Mouse (Mus musculus): ENCODE results near the gene Slc26a10.
"Not testable (repeated sequence)": the region's sequence is repeated elsewhere in the genome, so short reads cannot be mapped to it uniquely, and the experiment has no call there.

Slc26a10 gene

DNA sequence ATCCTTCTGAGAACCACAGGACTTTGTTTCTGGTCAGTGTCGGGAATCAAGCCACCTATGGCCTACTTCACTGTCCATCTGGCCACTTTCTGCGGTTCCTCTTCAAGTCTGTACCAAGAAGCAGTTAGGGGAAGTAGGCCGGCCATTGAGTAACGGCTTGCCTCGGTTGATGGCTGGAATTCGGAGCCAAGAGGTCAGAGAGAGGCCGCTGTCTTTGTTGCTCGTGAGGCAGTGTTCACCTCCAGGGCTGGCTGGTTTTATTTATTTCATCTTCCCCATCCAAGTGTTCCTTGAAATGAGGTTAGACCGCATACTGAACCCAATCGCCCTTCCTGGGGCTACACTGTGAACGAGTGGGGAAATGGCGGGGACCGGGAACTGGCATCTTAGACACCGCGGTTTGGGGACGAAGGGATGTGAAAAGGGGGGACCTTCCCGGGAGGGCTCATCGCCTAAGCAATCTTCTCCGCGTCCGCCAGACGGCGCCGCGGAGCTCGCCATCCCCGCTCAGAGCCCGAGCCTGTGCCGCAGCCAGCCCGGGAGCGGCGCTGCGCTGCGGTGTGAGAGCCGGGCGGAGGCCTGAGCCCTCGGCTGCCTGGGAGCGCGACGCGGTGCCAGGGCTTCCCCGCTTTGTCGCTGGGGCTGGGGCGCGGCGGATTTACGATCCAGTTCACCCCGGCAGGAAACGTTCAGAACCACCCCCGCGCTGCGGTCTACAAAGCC, 15.7 kb downstream of the Slc26a10 start, which contains the start of gene B4galnt1:
Gene B4galnt1 (plus strand): TSS at position 595 of the 723 bp plus-strand sequence.
- in situ Hi-C loops (cut with MboI; ENCODE audit: low sequenced_read_pairs), result no loop called here

GRCm38 (mm10) chr10:127164190-127164589, 16.3 kb downstream of the Slc26a10 start:
- in situ Hi-C loops (cut with MboI; ENCODE audit: low sequenced_read_pairs), result no loop called here

GRCm38 (mm10) chr10:127162771-127163261, 17.6 kb downstream of the Slc26a10 start:
- in situ Hi-C loops (cut with MboI; ENCODE audit: low sequenced_read_pairs), result not testable (repeated sequence)

DNA sequence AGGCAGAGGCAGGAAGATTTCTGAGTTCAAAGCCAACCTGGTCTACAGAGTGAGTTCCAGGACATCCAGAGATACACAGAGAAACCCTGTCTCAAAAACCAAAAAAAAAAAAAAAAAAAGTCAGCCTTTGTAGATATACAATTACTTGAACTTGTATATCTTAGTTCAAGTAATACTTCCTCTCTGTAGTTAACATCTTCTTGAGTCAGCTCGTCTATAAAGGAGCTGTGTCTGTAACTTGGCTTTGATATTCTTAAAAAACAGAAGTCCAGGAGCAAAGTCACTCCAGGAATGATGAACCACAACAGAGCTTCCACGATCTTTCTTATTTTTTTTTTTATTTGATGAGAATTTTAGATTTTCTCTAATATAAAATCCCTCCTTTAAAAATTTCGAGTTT, 19.7 kb downstream of the Slc26a10 start:
- in situ Hi-C loops (cut with MboI; ENCODE audit: low sequenced_read_pairs), result no loop called here

DNA sequence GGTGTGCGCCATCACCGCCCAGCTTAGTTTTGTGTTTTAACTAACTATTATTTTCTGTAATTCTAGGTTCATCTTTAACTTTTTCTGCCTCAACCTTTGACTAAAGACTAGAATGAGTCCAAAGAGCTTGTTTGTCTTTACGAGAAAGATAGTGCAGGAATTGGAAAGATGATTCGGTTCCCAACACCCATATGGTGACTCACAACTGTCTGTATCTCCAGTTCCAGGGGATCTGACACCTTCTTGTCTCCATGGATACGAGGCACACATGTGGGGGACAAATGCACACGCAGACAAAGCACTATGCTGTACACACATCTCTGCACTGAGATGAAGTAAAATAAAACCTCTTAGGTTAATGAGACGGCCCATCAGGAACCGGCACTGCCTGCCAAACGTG, 20.4 kb downstream of the Slc26a10 start:
- in situ Hi-C loops (cut with MboI; ENCODE audit: low sequenced_read_pairs), result no loop called here

DNA sequence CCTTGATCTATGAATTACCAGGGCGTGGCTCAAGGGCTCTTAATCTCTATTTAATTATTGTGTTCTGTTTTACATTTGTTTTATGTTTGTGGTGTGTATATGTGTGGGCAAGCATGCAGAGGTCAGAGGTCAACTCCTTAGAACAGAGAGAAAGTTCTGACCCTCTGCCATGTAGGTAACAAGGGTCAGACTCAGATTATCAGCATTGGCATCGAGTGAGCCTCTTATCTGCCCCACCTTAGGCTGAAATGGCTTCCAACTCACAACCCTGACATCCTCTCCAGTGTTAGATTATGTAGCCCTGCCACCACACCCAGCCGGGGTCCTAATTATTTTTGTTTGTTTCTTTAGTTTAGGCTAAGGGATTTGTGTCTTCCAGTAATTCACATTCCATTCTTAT, 22.0 kb downstream of the Slc26a10 start:
- in situ Hi-C loops (cut with MboI; ENCODE audit: low sequenced_read_pairs), result no loop called here

DNA sequence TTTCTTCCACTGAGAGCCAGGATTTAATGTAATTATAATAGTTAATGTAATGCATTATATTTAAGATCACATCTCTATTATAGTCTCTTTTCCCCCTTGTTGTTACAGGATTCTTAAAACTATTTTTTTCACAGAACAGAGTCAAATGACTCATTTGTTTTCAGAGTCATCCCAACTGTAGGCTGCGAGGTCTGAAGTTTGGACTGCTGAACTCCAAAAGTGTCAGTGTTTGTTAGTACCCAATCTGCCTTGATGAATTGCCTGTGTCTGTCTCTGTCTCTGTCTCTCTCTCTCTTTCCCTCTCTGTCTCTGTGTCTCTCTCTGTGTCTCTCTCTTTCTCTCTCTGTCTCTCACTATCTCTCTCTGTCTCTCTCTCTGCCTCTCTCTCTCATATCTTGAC, 23.9 kb downstream of the Slc26a10 start:
- in situ Hi-C loops (cut with MboI; ENCODE audit: low sequenced_read_pairs), result no loop called here

- in situ Hi-C loops (cut with MboI; ENCODE audit: low sequenced_read_pairs), result no loop called here
Observed at GRCm38 (mm10) chr10:127156089-127156488, 24.4 kb downstream of the Slc26a10 start.

DNA sequence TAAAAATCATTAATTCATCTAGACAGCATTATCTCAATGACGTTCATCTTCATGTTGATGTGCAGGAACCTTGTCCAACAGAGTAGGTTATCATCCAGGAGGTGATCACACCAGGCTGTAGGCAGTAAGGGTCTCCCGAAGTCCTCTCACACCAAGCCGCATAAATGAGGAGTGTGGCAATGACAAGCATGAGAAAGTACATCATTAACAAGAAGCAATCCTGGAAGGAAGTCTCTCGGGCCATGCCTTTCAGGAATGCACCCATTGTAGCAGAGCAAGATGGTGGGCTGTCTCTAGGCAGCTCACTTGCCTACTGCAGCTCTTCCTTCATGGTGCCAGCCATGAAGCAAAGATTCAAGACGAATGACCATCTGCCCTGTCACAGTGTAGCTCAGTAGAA, 25.8 kb downstream of the Slc26a10 start:
- in situ Hi-C loops (cut with MboI; ENCODE audit: low sequenced_read_pairs), result no loop called here

DNA sequence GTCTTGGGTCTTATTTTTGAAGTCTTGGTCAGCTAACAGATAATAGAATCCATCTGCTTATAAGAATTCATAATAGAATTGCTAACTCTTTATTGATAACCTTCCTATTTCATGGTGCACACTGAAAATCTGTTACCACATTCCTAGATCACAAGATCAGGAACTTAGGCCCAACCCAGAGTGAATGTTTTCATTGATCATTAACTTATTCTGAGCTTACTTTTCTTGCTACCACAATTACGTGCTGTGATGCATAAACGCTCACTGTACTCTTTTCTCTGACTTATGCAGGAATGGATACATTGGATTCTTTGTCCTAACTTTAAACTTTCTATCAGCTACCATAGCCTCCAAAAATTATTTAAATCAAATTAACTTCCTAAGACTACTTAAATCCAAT, 26.2 kb downstream of the Slc26a10 start:
- in situ Hi-C loops (cut with MboI; ENCODE audit: low sequenced_read_pairs), result no loop called here

GRCm38 (mm10) chr10:127153323-127153722, 27.1 kb downstream of the Slc26a10 start:
- in situ Hi-C loops (cut with MboI; ENCODE audit: low sequenced_read_pairs), result no loop called here

- in situ Hi-C loops (cut with MboI; ENCODE audit: low sequenced_read_pairs), result not testable (repeated sequence)
Observed at GRCm38 (mm10) chr10:127152556-127152955, 27.9 kb downstream of the Slc26a10 start.

DNA sequence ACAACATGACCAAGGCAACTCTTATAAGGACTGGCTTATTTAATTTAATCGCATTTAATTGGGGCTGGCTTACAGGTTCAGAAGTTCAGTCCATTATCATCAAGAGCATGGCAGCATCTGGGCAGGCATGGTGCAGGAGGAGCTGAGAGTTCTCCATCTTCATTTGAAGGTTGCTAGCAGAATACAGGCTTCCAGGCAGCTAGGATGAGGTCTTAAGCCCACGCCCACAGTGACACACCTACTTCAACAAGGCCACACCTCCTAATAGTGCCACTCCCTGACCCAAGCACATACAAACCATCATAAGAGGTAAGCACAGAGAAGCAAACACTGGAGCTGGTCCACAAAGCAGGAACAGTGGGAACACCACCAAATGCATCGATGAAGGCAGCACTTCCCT, 29.2 kb downstream of the Slc26a10 start:
- in situ Hi-C loops (cut with MboI; ENCODE audit: low sequenced_read_pairs), result not testable (repeated sequence)

GRCm38 (mm10) chr10:127150471-127150872, 30.0 kb downstream of the Slc26a10 start:
- in situ Hi-C loops (cut with MboI; ENCODE audit: low sequenced_read_pairs), result no loop called here

DNA sequence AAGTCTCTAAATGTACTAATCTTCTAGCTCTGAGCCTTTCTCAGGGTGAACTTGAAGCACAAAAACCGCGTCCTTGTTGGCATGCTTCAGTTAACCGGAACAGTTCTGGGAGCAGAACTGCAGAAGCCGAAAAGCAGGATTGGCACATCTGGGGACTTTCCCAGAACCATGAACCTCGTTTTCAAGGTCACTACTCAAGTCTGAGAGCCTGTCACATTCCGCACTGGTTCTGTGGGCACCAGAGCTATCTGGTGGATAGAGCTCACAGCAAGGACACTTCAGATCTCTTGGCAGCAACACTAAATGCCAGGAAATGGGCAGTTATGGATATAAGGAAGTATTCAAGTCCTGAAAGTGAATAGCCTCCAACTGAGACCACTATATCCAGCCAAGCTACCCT, 33.3 kb downstream of the Slc26a10 start:
- in situ Hi-C loops (cut with MboI; ENCODE audit: low sequenced_read_pairs), result no loop called here

GRCm38 (mm10) chr10:127145303-127145702, 35.1 kb downstream of the Slc26a10 start:
- in situ Hi-C loops (cut with MboI; ENCODE audit: low sequenced_read_pairs), result no loop called here

- in situ Hi-C loops (cut with MboI; ENCODE audit: low sequenced_read_pairs), result no loop called here
Observed at GRCm38 (mm10) chr10:127144536-127144935, 35.9 kb downstream of the Slc26a10 start.

- in situ Hi-C loops (cut with MboI; ENCODE audit: low sequenced_read_pairs), result no loop called here
Observed at GRCm38 (mm10) chr10:127143228-127143627, 37.2 kb downstream of the Slc26a10 start.

GRCm38 (mm10) chr10:127141500-127141899, 38.9 kb downstream of the Slc26a10 start:
- in situ Hi-C loops (cut with MboI; ENCODE audit: low sequenced_read_pairs), result no loop called here

DNA sequence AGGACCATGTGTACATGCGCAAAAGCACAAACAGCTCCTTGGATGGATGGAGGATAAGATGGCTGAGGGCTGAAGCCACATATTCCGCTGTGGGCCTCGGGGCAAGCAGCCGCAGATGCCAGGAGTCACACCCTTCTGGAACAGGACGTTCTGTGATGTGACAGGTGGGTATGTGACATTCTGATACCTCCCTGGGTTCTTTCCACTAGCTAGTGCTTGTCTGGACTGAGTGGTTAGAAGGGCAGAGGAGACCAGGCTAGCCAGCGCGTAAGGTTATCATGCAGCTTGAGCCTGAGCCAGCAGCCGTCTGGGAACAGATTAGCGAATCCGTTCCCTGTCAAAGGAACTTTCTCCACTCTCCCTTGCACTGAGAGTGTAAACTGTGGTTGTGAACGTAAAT, 39.5 kb downstream of the Slc26a10 start:
- in situ Hi-C loops (cut with MboI; ENCODE audit: low sequenced_read_pairs), result no loop called here

GRCm38 (mm10) chr10:127138328-127139141, 41.9 kb downstream of the Slc26a10 start:
- in situ Hi-C loops (cut with MboI; ENCODE audit: low sequenced_read_pairs), result no loop called here

DNA sequence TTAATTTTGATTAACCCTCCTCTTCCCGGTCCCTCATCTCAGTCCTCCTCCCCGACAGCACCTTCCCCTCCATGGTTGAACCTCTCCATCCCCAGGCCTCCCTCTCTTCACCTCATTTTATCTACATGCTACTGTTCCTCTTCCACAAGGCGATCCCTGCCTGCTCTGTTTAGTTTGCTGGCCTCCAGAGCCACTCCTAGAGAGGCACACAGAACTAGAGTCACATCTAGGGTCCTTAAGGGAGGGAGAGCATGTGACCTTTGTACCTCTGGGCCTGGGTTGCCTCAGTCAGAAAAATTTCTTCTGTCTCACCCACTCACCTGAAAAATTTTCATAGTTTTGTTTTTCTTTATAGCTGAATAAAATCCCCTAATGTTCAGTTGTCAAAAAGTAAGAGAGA, 42.5 kb downstream of the Slc26a10 start:
- in situ Hi-C loops (cut with MboI; ENCODE audit: low sequenced_read_pairs), result no loop called here
